Mouse (Mus musculus): ENCODE results near the gene Rac1.

The Rac1 gene

DNA sequence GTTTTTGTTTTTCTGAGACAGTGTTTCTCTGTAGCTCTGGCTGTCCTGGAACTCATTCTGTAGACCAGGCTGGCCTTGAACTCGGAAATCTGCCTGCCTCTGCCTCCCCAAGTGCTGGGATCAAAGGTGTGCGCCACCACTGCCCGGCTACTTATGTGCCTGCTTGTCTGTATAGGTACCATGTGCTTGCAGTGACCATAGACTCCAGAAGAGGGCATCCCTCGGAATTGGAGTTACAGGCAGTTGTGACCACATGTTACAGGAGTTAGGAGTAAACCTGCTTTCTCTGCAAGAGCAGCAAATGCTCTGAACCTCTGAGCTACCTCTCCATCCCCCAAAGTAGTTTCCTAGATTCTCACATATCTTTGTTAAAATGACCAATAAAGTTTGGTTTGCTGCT lies 36.1 kb downstream of the Rac1 start:
- no peak for DNase-seq

DNA sequence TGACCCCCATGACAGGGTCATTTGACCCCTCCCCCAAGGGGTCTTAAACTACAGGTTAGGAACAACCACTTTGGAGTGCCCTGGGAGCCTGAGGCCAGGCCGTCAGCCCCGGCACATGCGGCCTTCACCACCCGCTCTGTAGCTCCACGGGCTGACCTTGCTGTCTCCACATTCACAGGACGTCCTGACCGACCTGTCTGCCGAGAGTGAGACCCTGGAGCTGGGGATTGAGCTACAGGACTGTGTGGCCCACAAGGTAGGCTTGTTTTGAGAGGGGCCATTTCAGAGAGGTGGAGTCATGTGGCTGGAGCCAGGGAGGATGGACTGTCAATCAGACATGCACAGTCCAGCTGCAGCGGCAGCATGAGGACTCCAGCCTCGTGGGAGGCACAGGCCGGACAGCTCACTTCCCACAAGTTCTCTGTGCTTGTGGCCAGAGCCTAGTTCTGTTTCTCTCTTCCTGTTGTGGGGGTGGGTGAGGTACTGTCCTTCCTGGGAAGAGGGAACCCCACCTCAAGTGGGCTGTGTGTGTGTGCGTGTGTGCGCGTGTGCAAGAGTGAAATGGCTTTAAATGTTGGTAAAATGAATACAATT lies 38.0 kb downstream of the Rac1 start:
- DNase-seq, result no peak

DNA sequence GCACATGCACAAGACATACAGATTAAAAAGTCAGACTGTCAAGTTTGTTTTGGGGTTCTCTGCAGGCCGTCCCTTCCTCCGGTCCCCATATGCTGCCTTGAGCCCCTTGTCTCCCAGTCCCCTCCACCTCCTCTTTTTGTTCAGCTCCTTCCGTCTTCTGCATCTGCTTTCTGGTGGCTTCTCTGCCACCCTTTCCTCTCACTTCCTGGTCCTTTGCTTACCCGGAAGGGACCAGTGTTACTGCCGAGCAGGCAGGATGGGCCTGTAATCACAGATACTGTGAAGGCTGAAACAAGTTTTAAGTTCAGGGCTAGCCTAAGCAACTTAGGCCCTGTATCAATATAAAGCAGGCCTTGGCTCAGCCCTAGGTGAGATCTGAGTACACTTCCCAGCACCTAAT lies 39.8 kb downstream of the Rac1 start:
- no peak for DNase-seq

DNA sequence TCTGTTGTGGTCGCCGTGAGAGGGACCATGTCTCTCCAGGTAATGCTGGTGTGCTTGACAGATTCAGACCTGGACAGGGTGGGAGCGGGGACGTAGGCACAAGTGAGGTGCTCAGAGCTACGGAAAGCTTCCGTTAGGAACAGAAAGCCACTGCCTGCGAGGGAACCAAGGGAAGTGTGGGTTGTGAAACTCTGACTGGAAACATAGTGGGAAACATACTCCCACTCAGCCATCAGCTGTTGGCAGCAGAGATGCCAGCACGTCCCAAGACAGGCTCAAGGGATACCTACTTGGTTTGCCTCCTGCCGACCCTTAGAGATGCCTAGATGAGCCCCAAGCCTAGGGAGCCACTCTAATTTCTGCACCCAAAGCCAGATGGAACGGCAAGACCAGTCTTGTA lies 40.6 kb downstream of the Rac1 start:
- no peak for DNase-seq

DNA sequence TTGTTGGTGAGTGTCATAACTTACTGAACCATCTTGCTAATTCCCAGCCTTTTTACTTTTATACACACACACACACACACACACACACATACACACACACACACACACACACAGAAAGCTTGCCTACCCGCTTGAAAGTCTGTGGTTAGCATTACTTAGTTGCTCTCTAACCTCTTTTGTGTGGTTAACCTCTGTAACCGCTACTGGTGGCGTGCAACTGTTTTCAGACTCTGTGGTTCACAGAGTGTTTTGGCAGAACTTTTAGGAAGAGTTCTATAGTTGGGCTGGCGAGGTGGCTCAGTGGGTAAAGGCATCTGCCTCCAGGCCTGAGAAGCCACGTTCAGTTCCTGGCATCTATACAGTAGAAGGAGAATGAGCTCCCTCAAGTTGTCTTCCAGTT lies 42.9 kb downstream of the Rac1 start:
- DNase-seq, result no peak

DNA sequence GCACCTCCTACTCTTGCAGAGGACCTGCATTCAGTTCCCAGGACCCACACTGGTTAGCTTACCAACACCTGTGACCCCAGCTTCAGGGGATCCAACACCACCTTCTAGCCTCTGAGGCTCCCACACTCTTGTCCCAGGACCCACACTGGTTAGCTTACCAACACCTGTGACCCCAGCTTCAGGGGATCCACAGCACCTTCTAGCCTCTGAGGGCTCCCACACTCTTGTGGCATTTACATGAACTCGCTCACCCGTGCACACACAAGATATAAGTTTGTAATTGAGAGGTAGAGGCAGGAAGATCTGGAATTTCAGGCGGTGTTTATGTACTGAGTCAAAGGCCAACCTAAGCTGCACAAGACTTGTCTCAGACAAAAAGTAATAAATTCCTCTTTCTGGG lies 49.9 kb downstream of the Rac1 start:
- no peak for DNase-seq

DNA sequence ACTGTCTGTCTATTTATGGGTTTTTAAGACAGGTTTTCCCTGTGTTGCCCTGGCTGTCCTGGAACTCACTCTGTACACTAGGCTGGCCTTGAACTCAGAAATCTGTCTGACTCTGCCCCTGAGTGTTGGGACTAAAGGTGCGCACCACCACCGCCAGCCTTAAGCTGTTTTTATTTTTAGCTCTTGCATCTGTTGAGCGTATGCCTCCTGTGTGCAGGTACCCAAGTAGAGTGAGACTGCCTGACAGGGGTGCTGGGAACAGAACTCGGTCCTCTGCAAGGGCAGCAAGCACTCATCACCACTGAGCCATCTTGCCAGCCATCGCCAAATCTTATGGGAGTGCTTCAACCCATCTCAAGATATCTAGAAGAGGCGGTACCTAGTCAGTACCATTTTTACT lies 51.8 kb downstream of the Rac1 start:
- no peak for DNase-seq

DNA sequence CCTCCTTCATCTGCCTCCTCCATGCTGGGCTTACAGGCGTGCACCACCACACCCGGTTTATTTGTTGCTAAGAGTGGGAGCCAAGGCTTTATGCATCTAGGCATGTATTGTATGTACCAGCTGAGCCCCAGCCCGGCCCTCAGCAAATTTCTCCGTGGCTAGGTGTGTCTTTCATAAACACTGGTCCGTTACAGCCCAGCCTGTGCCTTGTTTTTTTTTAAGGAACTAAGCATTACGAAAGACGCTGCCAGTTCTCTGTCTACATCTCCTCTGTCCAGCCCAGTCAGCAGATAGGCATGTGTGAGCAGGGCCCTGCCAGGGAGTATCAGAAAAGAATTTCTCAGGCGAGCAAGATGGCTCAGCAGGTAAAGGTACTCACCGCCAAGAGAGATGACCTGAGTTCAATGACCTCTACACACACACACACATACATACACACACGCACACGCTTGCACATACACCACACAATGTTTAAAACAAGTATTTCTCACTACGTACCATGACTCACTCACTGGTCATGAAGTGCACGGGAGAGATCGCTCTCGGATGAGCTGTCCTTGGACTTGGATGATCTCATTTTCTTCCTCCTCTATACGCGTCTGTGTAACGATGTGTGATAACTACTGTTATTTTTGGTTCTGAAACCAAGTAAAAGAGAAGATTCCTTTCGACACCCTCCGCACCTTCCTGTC lies 52.5 kb downstream of the Rac1 start:
- DNase-seq, result peak; percentile 39 to 43

DNA sequence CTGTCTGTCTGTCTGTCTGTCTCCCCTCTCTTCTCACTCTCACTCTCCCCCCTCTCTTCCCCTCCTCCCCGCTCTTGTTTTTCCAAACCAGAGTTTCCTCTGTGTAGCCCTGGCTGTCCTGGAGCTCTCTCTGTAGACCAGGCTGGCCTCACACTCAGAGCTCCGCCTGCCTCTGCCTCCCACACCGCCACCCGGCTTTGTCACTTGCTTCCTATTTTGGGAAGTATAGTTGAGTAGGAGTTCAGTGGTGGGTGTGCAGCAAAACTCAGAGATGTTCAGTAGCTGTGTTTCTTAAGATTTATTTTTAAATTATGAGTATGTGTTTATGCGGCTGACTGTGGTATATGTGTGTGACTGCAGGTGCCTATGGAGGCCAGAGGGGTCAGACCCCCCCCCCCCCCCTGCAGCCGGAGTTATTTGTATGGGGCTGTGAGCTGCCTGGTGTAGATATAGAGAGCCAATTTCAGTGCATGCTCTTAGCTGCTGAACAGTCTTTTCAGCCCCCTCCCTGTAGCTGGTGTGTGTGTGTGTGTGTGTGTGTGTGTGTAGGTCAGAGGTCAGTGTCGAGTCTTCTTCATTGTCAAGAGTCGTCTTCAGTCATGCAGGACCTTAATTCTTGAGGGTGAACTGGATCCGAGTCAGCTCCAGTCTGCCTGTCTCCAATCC lies 55.8 kb downstream of the Rac1 start:
- DNase-seq, result no peak

DNA sequence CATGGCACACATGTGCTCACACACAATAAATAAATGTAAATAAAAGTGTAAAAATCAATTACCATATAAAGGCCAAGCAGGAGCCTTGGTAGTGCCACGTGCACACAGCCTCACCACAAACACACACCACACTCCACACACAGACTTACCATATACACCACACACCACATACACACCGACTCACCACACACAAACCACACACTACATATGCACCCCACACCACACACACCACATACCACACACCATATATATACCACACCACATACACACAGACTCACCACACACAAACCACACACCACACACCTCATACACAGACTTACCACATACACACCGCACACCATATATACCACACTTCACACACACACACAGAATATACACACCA lies 56.7 kb downstream of the Rac1 start:
- DNase-seq, result no peak

DNA sequence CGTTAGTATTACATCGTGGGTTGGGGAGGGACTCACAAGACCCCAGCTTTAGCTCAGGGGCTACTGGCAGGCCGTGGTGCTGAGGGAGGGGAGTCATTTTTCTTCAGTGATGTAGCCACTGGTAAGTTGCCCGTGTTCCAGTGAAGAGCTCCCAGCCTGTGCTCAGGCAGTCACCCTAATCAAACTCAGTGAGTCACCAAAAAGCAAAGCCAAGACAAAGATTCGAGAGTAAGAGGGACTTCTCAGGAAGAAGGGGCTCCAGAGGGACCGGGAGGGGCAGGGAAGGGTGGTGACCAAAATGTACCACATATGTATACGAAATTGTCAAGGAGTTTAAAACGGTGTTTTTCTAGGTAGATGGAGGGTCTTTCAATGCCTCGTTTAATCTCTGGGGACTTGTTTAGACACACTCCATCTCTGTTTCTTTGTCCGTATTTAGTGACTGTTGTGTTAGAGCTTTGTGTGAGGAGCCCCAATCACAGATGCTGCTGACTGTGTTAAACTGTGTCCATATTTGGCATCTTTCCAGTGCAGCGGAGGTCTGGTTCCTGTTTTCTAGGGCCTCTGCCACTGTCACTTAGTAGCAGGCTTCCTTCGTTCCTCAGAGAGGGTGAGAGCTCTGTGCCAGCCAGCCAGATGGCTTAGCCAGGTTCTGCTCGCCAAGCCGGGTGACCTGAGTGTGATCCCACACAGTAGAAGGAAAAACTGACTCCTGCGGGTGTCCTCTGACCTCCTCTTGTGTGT lies 57.2 kb downstream of the Rac1 start:
- peak; percentile 44 to 60 for DNase-seq

DNA sequence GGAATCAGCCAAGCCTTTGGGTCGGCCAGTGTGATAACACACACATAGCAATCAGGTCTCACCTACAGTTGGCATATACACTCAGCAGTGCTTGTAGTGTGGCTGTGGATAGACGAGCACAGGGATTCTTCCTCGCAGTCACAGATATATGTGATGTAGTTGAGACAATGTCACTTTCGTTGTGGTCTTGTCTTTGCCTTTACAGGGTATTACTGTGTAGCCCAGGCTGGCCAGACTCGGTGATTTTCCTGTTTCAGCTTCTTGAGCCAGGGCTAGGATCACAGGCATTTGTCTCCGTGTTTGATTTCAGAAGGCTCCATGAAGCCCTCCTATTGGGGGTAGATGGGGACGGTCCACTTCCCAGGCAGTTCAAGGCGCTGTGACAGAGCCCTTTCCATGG lies 58.2 kb downstream of the Rac1 start:
- DNase-seq, result no peak

DNA sequence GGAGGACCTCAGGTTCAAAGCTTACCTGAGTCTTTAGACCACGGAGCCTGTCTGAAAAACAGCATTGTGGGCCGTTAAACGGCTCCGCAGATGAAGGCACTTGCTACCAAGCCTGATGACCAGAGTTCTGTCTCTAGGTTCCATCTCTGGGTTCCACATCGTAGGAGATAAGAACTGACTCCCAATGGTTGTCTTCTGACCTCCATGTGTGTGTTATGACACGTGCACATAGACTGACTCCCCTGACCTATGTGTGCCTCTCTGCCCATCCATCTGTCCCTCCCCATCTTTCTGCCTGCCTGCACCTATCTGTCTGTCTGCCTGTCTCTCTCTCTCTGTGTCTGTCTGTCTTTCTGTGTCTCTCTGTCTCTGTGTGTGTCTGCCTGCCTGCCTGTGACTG lies 59.9 kb downstream of the Rac1 start:
- no peak for DNase-seq

DNA sequence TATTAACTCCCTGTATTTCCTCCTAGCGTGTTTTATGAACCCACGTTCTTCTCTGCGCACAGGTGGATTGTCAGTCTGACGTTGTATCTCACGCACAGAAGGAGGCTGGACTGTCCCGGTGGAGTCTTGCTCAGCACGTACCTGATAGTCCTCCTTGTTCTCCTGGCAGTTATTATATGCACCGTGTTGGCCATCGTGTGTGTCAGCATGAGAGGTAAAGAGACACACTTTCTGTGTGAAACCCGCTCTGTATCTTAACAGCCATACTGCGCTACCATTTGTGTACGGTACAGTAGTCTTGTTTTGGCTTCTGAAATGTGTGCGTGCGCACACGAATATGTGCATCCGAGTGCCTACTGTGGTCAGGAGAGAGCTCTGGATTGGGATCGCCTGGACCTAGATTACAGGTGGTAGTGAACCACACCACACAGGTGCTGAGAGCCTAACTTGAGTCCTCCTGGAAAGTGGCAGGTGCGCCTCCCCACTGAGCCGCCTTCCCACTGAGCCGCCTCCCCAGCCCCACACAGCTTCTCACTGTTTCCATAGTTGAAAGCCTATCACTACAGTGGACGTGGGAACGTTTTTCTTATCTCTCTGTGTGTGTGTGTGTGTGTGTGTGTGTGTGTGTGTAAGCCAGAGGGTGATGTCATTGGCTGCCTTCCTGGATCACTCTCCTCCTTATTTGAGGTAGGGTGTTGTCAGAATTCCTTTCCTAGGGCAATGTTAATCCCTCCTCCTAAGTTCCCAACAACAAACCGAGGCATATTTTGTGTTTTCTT lies 60.8 kb downstream of the Rac1 start:
- no peak for DNase-seq

DNA sequence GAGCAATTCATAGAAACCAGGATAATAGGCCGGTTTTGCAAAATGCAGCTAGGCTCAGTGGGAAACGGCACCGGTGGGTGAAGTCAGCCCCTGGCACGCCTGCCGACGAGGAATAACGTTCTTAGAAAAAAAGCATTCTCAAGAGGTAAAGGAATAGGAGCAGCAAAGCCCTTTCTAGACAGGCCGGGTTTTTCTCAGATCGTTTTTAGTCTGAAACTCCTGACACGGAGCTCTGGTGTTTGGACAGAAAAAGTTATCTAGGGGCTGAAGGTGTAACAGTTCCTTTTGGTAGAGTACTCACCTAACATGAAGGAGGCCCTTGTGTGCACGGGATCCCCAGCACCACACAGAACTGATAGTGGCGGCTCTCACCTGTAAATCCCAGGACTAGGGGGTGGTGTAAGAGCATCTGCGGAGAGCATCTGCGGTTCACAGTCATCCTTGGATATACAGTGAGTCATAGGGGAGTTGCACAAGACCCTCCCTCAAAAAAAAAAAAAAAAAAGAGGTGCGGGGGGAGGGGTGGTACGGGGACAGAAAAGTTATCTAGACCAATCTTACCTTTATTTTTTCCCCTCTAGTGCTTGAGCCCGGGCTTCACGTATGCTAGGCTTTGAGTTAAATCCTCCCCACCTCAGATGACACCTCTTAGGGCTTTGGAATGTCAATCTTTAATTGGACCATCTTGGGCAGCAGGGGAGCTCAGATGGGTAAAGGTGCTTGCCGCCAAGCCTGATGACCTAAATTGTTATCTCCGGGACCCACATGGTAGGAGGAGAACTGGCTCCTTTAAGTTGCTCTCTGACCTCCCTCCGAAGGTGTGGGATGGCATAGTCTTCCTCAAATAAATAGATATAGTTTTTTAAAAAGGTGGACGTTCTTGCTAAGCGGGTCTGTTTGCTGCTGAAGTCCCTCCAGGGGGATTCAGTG lies 62.4 kb downstream of the Rac1 start:
- DNase-seq, result no peak

DNA sequence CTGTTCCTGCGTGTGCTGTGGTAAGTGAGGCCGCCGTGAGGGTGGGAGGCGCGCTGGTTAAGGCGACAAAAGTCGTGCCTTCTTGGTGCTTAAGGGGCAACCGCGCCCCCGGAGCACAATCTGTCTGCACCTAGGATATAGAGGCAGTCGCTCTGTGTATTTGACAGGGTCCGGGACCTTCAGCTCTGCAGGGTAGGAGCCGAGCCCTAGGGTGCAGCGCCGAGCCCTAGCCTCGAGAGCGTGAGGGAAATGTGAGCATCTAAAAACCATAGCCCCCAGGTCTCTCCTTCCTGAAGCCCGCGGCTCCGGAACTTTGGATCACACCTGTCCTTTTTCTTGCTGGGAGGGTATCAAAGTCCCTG lies 63.1 kb downstream of the Rac1 start:
- DNase-seq, result no peak

DNA sequence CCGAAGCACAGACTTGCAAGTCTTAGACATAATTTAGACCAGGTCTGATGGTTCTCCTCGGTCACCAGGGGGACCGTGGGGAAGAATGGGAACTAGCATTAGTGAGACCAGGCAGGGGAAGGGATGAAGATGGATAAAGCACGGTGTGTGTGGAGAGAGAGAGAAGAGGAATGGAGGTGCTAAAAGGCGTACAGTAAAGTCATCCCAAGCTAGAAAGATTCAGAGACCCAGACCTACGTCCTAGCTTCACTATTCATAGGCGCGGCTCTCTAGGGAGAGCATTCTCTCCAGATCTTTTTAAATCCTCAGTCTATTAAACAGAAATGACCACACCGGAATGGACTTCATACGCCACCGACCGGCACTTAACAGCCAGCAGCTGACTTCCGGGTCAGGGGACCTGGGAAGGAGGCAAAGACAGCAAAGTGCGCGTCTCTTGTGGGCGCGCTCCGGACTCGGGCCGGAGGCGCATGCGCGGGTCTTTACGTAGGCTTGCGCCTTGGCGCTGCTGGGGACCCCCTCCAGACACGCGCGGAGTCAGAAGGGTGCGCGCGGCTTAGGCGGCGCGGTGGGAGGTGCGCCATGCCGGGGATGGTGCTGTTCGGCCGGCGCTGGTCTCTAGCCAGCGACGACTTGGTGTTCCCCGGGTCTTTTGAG lies 63.6 kb downstream of the Rac1 start, which contains the start of gene Daglb:
Gene Daglb (plus strand): TSS at position 485 of the 657 bp plus-strand sequence.
- peak; percentile 89 to 92 for DNase-seq

DNA sequence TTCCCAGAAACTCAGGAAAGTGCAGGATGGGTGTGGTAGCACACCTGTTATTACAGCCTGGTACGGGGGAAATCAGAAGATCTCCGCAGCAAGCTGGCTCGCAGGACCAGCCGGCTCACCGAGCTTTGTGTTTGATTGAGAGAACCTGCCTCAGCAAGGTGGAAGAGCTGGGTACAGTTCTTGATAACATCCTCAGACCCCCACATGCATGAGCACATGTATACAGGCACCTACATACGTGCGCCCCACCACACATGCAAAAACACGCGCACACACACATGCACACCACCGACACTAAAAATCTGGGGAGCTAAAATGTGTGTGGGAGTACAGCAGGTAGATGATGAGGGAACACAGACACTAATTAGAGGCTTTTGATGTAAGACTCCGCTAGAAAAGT lies 64.2 kb downstream of the Rac1 start:
- DNase-seq, result no peak

All from lung, adult 18-20 months (tissue).